Mouse (Mus musculus) cortical plate, adult 2 months (tissue): ENCODE data around the gene Nf2.

Experiments used
- CTCF ChIP-seq: fragments of 200-500 bp; IDR thresholded peaks from 2 replicates; pipeline ENCODE4 v1.5.1; 2011; ENCODE audit warnings: mild to moderate bottlenecking, control low read depth, low read length; ENCODE audit not compliant: insufficient read depth; ENCODE audit errors: extremely low read depth
- POLR2A ChIP-seq: fragments of 200-500 bp; IDR thresholded peaks from 2 replicates; pipeline ENCODE4 v1.6.1; 2011; ENCODE audit warnings: mild to moderate bottlenecking, low read length, control low read depth; ENCODE audit not compliant: insufficient read depth; ENCODE audit errors: extremely low read depth

GRCm38 (mm10) chr11:4873755-4874475 lies 24.6 kb upstream of the Nf2 start, which contains the start of gene Nipsnap1:
- no peak for TF ChIP-seq CTCF
- peak; percentile 82 for TF ChIP-seq POLR2A
